Mouse (Mus musculus) ES-E14 (cell line): ENCODE data around the gene Gast. TPM values are rescaled to one million over a fixed set of nuclear protein-coding genes. Genes with fewer than 3 reads are reported as not detected.

Experiments
- DNase-seq: peaks from one replicate; pipeline ENCODE4 v3.0.0-alpha.2; 2013; ENCODE audit warnings: low read depth, low spot score
- H3K27ac ChIP-seq: 2 replicates; pipeline ENCODE4 v1.5.1; 2012; ENCODE audit warnings: low read depth, mild to moderate bottlenecking, low read length, moderate library complexity, mixed read lengths; ENCODE audit not compliant: poor library complexity, insufficient read depth, severe bottlenecking
- H3K36me3 ChIP-seq: 2 replicates; pipeline ENCODE4 v1.6.1; 2012; ENCODE audit warnings: mild to moderate bottlenecking, low read length, moderate library complexity, mixed read lengths; ENCODE audit not compliant: control insufficient read depth, poor library complexity, insufficient read depth, severe bottlenecking
- H3K4me1 ChIP-seq, 2 experiments: fragments of 150-350 bp in 1 of 2; sonication (generic) in 1 of 2; 2 replicates each; pipeline ENCODE4 v1.6.1; 2012; ENCODE audit warnings: low read length in 2 of 2, mild to moderate bottlenecking in 1 of 2, mixed read lengths in 1 of 2; ENCODE audit not compliant: control insufficient read depth in 2 of 2, insufficient read depth in 2 of 2, poor library complexity in 1 of 2
- H3K4me3 ChIP-seq, 2 experiments: fragments of 150-350 bp in 1 of 2; sonication (generic) in 1 of 2; 2 replicates each; pipeline ENCODE4 v1.5.1; 2012; ENCODE audit warnings: low read length in 2 of 2, low read depth in 1 of 2, mild to moderate bottlenecking in 1 of 2, mixed read lengths in 1 of 2; ENCODE audit not compliant: insufficient read depth in 1 of 2, poor library complexity in 1 of 2, severe bottlenecking in 1 of 2
- H3K9ac ChIP-seq: 2 replicates; pipeline ENCODE4 v1.6.1; 2012; ENCODE audit warnings: low read depth, mild to moderate bottlenecking, low read length, mixed read lengths; ENCODE audit not compliant: poor library complexity, insufficient read depth, severe bottlenecking
- H3K9me3 ChIP-seq: fragments of 150-350 bp; sonication (generic); 2 replicates; pipeline ENCODE4 v1.6.1; 2012; ENCODE audit warnings: low read depth, mild to moderate bottlenecking, low read length; ENCODE audit not compliant: control insufficient read depth, insufficient read depth
- CHD2 ChIP-seq: IDR thresholded peaks from 2 replicates; pipeline ENCODE4 v1.6.1; 2014; ENCODE audit warnings: mild to moderate bottlenecking, low read depth, low read length, inconsistent platforms
- HCFC1 ChIP-seq: IDR thresholded peaks from 2 replicates; pipeline ENCODE4 v1.6.1; 2012; ENCODE audit warnings: low read length, inconsistent platforms, borderline replicate concordance; ENCODE audit not compliant: insufficient read depth
- MAFK ChIP-seq: IDR thresholded peaks from 2 replicates; pipeline ENCODE4 v1.6.1; 2014; ENCODE audit warnings: mild to moderate bottlenecking, low read depth, low read length, inconsistent platforms; ENCODE audit not compliant: insufficient read depth
- ZC3H11A ChIP-seq: IDR thresholded peaks from 2 replicates; pipeline ENCODE4 v1.6.1; 2012; ENCODE audit warnings: low read depth, mild to moderate bottlenecking, inconsistent platforms, low read length, borderline replicate concordance
- ZNF384 ChIP-seq: IDR thresholded peaks from 2 replicates; pipeline ENCODE4 v1.6.1; 2012; ENCODE audit warnings: low read depth, low read length, inconsistent platforms
- in situ Hi-C, 2 experiments: fragments of 600-800 bp; cut with MboI; formaldehyde crosslinking; loops; one replicate each; pipeline ENCODE4 v1.15.1; 2025; ENCODE audit warnings: low sequenced_read_pairs in 2 of 2, inconsistent platforms in 1 of 2; ENCODE audit not compliant: unreplicated experiment in 2 of 2
- total RNA-seq: library from RNA; depleted of rRNA; stranded (reverse); fragments of 300-350 nt; gene quantifications from 2 replicates; pipeline ENCODE4 v1.2.3, GENCODE M21; 2012

Gast gene
- total RNA-seq, 1 experiment, result 1.6 TPM

DNA sequence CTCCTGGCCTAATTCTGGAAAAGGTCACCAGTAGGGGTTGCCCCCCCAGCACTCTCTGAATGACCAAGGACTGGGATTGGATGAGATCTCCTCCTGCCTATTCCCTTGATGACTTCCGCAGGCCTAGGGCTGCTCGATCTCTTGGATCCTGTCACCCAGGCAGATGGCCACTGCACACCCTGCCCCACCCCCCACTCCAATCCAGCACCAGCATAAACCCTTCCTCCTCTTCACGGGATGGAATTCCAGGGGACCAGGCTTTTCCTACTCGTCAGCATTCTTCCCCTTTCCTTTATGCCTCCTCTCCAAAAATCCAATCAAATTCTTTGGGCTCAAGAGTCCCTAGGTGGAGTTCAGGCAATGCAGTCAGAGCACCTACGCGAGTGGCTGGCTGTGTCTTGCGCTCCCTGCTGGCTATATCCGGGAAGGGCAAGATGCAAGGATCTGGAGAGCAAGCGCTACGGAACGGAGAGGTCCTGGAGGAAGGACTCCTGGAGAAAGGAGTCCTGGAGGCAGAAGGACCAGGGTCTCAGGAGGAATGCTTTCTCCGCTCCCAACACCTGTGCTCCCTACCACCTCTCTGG is 28.9 kb downstream of the Gast start:
- TF ChIP-seq ZC3H11A (no peak), MAFK (0 out of 2 replicates have a peak, but pooled peaks have one; percentile 40)
- H3K9ac ChIP-seq, result no peak overlapping the region
- H3K4me1 ChIP-seq, result peaks cover 0 to 8% of the 10 kb centered on the region in 2 experiments; a peak in 2 of 4 replicates
- in situ Hi-C loops, result no loop called here
- H3K9me3 ChIP-seq, result no peaks in the 10 kb centered on the region
- H3K4me3 ChIP-seq, result peak overlapping the region in 1 of 2 experiments; percentile 46; a peak in 1 of 4 replicates
- H3K36me3 ChIP-seq, result no peaks in the 10 kb centered on the region
- no peak overlapping the region for H3K27ac ChIP-seq
- peak; percentile 82 for DNase-seq

DNA sequence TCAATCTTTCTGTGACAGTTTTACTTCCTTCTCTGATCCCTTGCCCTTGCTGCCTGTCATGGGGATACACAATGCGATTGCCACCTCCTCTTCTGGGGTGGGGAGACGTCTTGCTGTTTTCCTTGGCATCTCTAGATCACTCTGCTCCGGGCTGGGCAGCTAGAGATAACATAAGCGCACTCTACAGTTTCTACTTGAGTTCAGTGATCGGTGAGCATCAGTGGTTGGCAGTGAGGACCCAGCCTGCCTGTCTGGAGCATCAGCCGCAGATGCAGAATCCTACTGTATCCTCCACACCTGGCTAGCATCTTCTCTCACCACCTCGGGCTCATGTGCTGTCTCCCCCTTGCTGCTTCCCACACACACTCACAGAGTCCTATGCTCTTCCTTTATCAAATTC is 34.9 kb downstream of the Gast start:
- Histone ChIP-seq H3K36me3 (peaks cover 37% of the 10 kb centered on the region), H3K9ac (no peak overlapping the region), H3K27ac (0 out of 2 replicates have a peak overlapping the region, but pooled peaks have one; percentile 6), H3K4me3 (no peak overlapping the region), H3K9me3 (no peaks in the 10 kb centered on the region), H3K4me1 (peaks cover 3 to 25% of the 10 kb centered on the region in 2 experiments; a peak in 3 of 4 replicates)
- DNase-seq, result no peak
- in situ Hi-C loops, result no loop called here
- no peak for TF ChIP-seq CHD2
- TF ChIP-seq ZNF384, result no peak
- TF ChIP-seq HCFC1, result no peak
- TF ChIP-seq ZC3H11A, result no peak
- TF ChIP-seq MAFK, result no peak

DNA sequence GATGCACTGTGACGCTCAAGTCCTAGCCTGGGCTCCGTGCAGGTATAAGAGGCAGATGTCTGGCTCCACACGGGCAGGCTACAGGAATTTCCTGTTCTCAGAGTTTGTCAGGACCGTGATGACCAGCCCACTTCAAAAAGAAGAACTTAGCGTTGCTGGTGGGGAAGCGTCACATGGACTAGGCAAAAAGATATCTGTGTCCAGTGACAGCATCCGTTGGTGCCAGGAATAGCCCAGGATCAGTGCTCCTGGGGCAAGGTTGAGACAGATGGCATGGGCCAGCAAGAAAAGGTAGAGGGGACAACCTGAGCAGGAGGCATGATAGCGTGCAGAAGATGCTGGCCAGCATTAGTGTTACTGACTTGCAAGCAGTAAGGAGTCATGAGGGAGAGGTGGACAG is 35.6 kb downstream of the Gast start:
- H3K9ac ChIP-seq, result no peak overlapping the region
- TF ChIP-seq ZC3H11A (no peak), ZNF384 (no peak), CHD2 (no peak), HCFC1 (no peak), MAFK (no peak)
- no peak for DNase-seq

DNA sequence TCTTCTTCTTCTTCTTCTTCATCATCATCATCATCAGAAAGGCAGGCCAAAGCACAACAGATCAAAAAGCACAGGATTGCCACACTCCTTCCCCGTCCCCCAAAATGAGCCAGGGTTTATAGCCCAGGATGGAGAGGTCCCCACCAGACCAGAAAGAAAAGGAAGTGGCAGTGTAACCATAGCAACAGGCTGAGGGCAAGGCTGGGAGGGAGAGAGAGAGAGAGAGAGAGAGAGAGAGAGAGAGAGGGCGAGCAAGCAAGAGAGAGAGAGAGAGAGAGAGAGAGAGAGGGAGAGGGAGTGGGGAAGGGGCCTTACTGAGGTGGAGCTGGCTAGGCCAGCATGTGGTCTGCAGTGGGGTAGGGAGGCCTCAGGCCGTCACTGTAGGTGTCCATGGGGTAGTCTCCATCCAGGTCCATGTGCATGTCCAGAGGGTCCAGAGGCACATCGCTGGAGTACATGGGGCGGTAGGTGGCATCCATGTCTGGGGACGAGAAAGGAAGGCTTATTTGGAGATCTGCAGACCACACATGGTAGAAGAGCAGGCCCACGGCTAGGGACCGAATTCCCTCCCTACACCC is 37.9 kb downstream of the Gast start:
- peaks cover 13 to 30% of the 10 kb centered on the region in 2 experiments; a peak in 3 of 4 replicates for H3K4me1 ChIP-seq
- no peak for TF ChIP-seq CHD2
- no peak for TF ChIP-seq ZC3H11A
- no peak for TF ChIP-seq MAFK
- TF ChIP-seq ZNF384, result no peak
- no peak for TF ChIP-seq HCFC1
- no peak overlapping the region for H3K9ac ChIP-seq
- 0 out of 2 replicates have a peak overlapping the region, but pooled peaks have one; percentile 4 for H3K27ac ChIP-seq
- in situ Hi-C loops, result no loop called here
- H3K4me3 ChIP-seq, result no peak overlapping the region
- no peaks in the 10 kb centered on the region for H3K9me3 ChIP-seq
- DNase-seq, result no peak
- H3K36me3 ChIP-seq, result peaks cover 50% of the 10 kb centered on the region

More for the DNA sequence above, 35.6 kb downstream of the Gast start:
- Histone ChIP-seq H3K4me1 (peaks cover 3 to 28% of the 10 kb centered on the region in 2 experiments; a peak in 3 of 4 replicates), H3K36me3 (peaks cover 41% of the 10 kb centered on the region), H3K4me3 (no peak overlapping the region), H3K9me3 (no peaks in the 10 kb centered on the region), H3K27ac (no peak overlapping the region)
- in situ Hi-C loops, result no loop called here

DNA sequence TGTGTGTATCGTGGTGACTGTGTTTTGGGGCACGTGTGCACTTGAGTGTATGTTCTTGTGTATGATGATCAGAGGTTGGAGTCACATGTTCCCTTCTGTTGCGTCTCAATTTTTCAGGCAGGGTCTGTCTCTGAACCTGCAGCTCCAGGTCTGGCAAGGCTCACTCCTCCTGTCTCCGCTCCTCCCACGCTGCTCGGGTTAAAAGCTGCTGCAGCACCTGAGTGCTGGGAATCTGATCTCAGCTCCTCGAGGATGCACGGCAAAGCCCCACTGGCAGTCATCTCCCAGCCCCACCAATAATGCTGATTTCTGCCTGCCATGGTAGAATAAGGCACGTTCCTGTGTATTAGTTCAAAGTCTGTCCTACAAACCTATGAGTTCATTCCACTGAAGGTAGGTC is 40.9 kb downstream of the Gast start:
- H3K36me3 ChIP-seq, result peaks cover 60% of the 10 kb centered on the region
- peak overlapping the region; percentile 92 for H3K27ac ChIP-seq
- peak overlapping the region in 1 of 2 experiments; percentile 74; a peak in 2 of 4 replicates for H3K4me3 ChIP-seq
- H3K9me3 ChIP-seq, result no peaks in the 10 kb centered on the region
- in situ Hi-C loops, result no loop called here
- TF ChIP-seq MAFK, result no peak
- no peak for TF ChIP-seq ZNF384
- TF ChIP-seq CHD2, result no peak
- no peak for TF ChIP-seq ZC3H11A
- no peak for TF ChIP-seq HCFC1
- H3K9ac ChIP-seq, result peak overlapping the region; percentile 52; the same call in 1 of the 2 replicates
- no peak for DNase-seq
- peaks cover 17 to 32% of the 10 kb centered on the region in 2 experiments for H3K4me1 ChIP-seq
